Mouse (Mus musculus) stomach, postnatal 0 days (tissue): Measurements from ENCODE around the gene Gramd2. TPM values are rescaled to one million over a fixed set of nuclear protein-coding genes. Genes with fewer than 3 reads are reported as not detected.

ENCODE experiments used
- ATAC-seq: fragments of 200-750 bp; cut with Nextera tagmentation; 2 replicates; pipeline ENCODE4 v1.8.0; 2017; ENCODE audit not compliant: low FRiP score, low TSS enrichment
- DNase-seq: peaks from one replicate; pipeline ENCODE4 v3.0.0-alpha.2; 2016; ENCODE audit warnings: low spot score
- H3K27ac ChIP-seq: fragments of 300-500 bp; sonication (generic); replicated peaks from 2 replicates; pipeline ENCODE4 v1.5.1; 2014; ENCODE audit warnings: mild to moderate bottlenecking, control low read depth
- H3K27me3 ChIP-seq: fragments of 300-500 bp; sonication (generic); 2 replicates; pipeline ENCODE4 v1.6.1; 2014; ENCODE audit warnings: low read length; ENCODE audit not compliant: control insufficient read depth, insufficient read depth
- H3K36me3 ChIP-seq: fragments of 300-500 bp; sonication (generic); 2 replicates; pipeline ENCODE4 v1.6.1; 2014; ENCODE audit warnings: low read length, mixed read lengths; ENCODE audit not compliant: control insufficient read depth, insufficient read depth
- H3K4me1 ChIP-seq: fragments of 300-500 bp; sonication (generic); replicated peaks from 2 replicates; pipeline ENCODE4 v1.6.1; 2014; ENCODE audit warnings: antibody characterized with exemption; ENCODE audit not compliant: control insufficient read depth, insufficient read depth
- H3K4me2 ChIP-seq: fragments of 300-500 bp; sonication (generic); replicated peaks from 2 replicates; pipeline ENCODE4 v1.6.1; 2014; ENCODE audit warnings: low read depth, mild to moderate bottlenecking, control low read depth, moderate library complexity
- H3K4me3 ChIP-seq: fragments of 300-500 bp; sonication (generic); 2 replicates; pipeline ENCODE4 v1.5.1; 2014; ENCODE audit warnings: low read depth, low read length, control low read depth
- H3K9ac ChIP-seq: fragments of 300-500 bp; sonication (generic); 2 replicates; pipeline ENCODE4 v1.6.1; 2014; ENCODE audit warnings: mild to moderate bottlenecking, low read length, control low read depth, mixed read lengths
- H3K9me3 ChIP-seq: fragments of 300-500 bp; sonication (generic); 2 replicates; pipeline ENCODE4 v1.6.1; 2016; ENCODE audit warnings: low read length; ENCODE audit not compliant: control insufficient read depth
- CTCF ChIP-seq: IDR thresholded peaks from 2 replicates; pipeline ENCODE4 v1.5.1; 2016; ENCODE audit warnings: antibody characterized with exemption, low read depth, mild to moderate bottlenecking, moderate library complexity
- EP300 ChIP-seq: optimal IDR thresholded peaks from 2 replicates; pipeline ENCODE3; 2016; ENCODE audit warnings: antibody characterized with exemption
- WGBS: fragments of 180-500 bp; shearing (Covaris S2); extraction: QIAGEN DNeasy Blood & Tissue Kit; methylation state at CpG from one replicate; pipeline ENCODE4 v1.1.7; 2014; 5-methylcytosine and 5-hydroxymethylcytosine counted together
- polyA plus RNA-seq: library from polyadenylated mRNA; unstranded; fragments of >200 nt; fragmentation: Nextera tagmentation; extraction: Ambion mirVana; gene quantifications from 2 replicates; pipeline ENCODE4 v1.2.1, GENCODE M21; 2015

Gene Gramd2
- polyA plus RNA-seq, 1 experiment from 2014 or later = 5.9 TPM

DNA sequence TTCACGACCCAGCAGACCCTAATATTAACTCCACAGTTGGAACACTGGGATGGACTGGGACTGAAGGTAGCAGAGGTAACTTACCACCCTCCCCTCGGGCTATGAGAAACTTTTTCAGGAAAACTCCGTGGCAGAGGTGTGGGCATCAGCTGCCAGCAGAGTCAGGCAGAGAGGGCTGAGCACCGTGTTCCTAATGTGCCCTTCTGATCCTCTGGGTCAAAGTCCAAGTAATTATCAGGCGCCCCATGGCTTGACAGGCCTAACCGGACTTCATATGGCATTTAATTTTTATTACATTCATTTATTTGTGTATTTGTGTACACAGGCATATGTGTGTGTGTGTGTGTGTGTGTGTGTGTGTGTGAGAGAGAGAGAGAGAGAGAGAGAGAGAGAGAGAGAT, 23.2 kb downstream of the Gramd2 start:
- Histone ChIP-seq H3K36me3 (no peaks in the 10 kb centered on the region), H3K4me2 (no peak overlapping the region), H3K4me3 (no peak overlapping the region), H3K27ac (no peak overlapping the region), H3K9me3 (no peaks in the 10 kb centered on the region), H3K9ac (no peak overlapping the region), H3K27me3 (no peaks in the 10 kb centered on the region), H3K4me1 (no peaks in the 10 kb centered on the region)
- TF ChIP-seq EP300 (no peak), CTCF (no peak)
- ATAC-seq = no peak
- peak; percentile 44 for DNase-seq
- WGBS = 57% methylated on average over 6 of the region's 6 CpGs

GRCm38 (mm10) chr9:59706850-59707825, 27.2 kb downstream of the Gramd2 start:
- TF ChIP-seq CTCF (no peak), EP300 (no peak)
- Histone ChIP-seq H3K27ac (peak overlapping the region; percentile 70), H3K9ac (no peak overlapping the region), H3K9me3 (no peaks in the 10 kb centered on the region), H3K36me3 (no peaks in the 10 kb centered on the region), H3K4me1 (no peaks in the 10 kb centered on the region), H3K27me3 (no peaks in the 10 kb centered on the region), H3K4me2 (no peak overlapping the region), H3K4me3 (no peak overlapping the region)
- ATAC-seq (peak; percentile 74), DNase-seq (peak; percentile 56)
- 33% methylated on average over 10 of the region's 10 CpGs for WGBS

DNA sequence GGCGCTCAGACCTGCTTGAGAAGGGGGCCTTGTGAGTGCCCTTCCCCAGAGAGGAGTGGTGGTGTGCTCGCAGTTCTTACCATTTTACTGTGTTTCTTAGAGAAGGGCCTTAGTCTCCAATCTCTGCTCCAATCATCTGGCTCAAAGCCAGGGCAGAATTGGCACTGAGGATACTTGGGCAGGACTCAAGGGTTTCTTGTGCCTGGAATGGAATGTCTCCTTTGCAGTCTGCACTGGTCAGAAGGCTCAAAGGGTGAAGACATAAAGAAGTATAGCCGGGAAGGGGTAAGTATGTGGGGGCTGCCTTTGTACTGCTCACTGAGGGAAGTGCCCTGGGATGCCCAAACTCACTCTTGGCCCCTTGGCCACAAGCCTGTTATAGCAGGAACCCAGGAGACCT, 29.3 kb downstream of the Gramd2 start:
- DNase-seq = no peak
- no peaks in the 10 kb centered on the region for H3K9me3 ChIP-seq
- no peak overlapping the region for H3K9ac ChIP-seq
- no peaks in the 10 kb centered on the region for H3K4me1 ChIP-seq
- no peaks in the 10 kb centered on the region for H3K36me3 ChIP-seq
- H3K4me3 ChIP-seq = no peak overlapping the region
- TF ChIP-seq EP300 = no peak
- no peak for TF ChIP-seq CTCF
- 69% methylated on average over 3 of the region's 3 CpGs for WGBS
- ATAC-seq = no peak
- no peaks in the 10 kb centered on the region for H3K27me3 ChIP-seq
- no peak overlapping the region for H3K4me2 ChIP-seq
- no peak overlapping the region for H3K27ac ChIP-seq

GRCm38 (mm10) chr9:59716275-59716898, 36.4 kb downstream of the Gramd2 start:
- Histone ChIP-seq H3K9me3 (no peaks in the 10 kb centered on the region), H3K4me3 (no peak overlapping the region), H3K4me2 (no peak overlapping the region), H3K27me3 (no peaks in the 10 kb centered on the region), H3K9ac (no peak overlapping the region), H3K27ac (no peak overlapping the region), H3K4me1 (no peaks in the 10 kb centered on the region), H3K36me3 (no peaks in the 10 kb centered on the region)
- TF ChIP-seq CTCF (no peak), EP300 (no peak)
- WGBS = 45% methylated on average over 7 of the region's 7 CpGs
- peak; percentile 76 for DNase-seq
- peak; percentile 74 for ATAC-seq

DNA sequence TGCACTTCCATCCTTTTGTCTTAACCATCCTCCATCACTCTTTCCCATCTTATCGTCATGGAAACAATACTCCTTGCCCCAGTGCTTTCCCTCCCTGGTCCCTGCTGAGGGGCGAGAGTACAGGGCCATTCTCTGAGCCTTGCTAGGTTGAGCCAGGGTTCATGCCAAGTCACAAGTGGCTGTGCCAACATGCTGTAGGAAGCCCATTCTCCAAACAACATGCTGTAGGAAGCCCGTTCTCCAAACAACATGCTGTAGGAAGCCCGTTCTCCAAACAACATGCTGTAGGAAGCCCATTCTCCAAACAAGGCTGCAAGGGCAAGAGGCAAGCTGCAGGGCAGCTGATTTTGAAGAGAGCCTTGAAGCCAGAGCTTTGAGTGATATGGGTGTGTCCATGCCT, 38.3 kb downstream of the Gramd2 start:
- Histone ChIP-seq H3K27ac (no peak overlapping the region), H3K27me3 (no peaks in the 10 kb centered on the region), H3K4me3 (no peak overlapping the region), H3K36me3 (no peaks in the 10 kb centered on the region), H3K4me2 (no peak overlapping the region), H3K9me3 (no peaks in the 10 kb centered on the region), H3K4me1 (no peaks in the 10 kb centered on the region), H3K9ac (no peak overlapping the region)
- WGBS = 86% methylated on average over 4 of the region's 4 CpGs
- TF ChIP-seq EP300 = no peak
- TF ChIP-seq CTCF = no peak
- no peak for ATAC-seq
- no peak for DNase-seq

GRCm38 (mm10) chr9:59721144-59721543, 41.2 kb downstream of the Gramd2 start:
- H3K4me2 ChIP-seq = no peak overlapping the region
- no peaks in the 10 kb centered on the region for H3K36me3 ChIP-seq
- no peaks in the 10 kb centered on the region for H3K27me3 ChIP-seq
- no peak overlapping the region for H3K27ac ChIP-seq
- no peak for ATAC-seq
- no peak overlapping the region for H3K9ac ChIP-seq
- 82% methylated on average over 5 of the region's 5 CpGs for WGBS
- no peaks in the 10 kb centered on the region for H3K9me3 ChIP-seq
- TF ChIP-seq EP300 (no peak), CTCF (no peak)
- no peaks in the 10 kb centered on the region; the same call in 1 of the 2 replicates for H3K4me1 ChIP-seq
- DNase-seq = no peak
- H3K4me3 ChIP-seq = no peak overlapping the region
